Mouse (Mus musculus): Measurements from ENCODE around the gene Atp13a4.

DNA sequence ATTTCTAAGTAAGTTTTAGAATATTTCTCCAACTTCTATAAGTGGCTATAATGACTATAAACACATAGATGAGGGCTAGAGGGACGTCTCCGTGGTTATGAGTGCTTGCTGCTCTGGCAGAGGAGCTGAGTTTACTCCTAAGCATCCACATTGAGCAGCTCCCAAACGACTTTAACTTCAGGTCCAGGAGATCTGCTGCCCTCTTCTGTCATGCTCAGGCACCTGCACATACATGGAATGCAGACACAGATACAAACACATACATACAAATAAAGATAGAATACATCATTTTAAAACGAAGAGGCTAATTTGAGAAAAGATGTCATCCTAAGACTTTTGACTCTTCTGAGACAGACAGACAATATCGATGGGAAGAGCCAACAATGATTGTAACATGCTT is 31.0 kb upstream of the Atp13a4 start:
- peak; percentile 77 for TF ChIP-seq CTCF (IDR thresholded peaks at IDR 0.05; ENCODE audit: borderline replicate concordance, extremely low read depth, insufficient read depth, insufficient read length)
- TF ChIP-seq POLR2A (IDR thresholded peaks at IDR 0.05; ENCODE audit: borderline replicate concordance, extremely low read depth, insufficient read depth, insufficient read length, poor library complexity, severe bottlenecking), result no peak

All from brain, embryonic 14.5 days (tissue).